Mouse (Mus musculus): ENCODE results near the gene Ctsh. TPM values are rescaled to one million over a fixed set of nuclear protein-coding genes. Genes with fewer than 3 reads are reported as not detected.

Ctsh gene
- polyA plus RNA-seq, 1 experiment from 2014 or later: 8.9 TPM

GRCm38 (mm10) chr9:90113651-90114566 lies 60.0 kb downstream of the Ctsh start:
- under 1% methylated on average over 82 of the region's 82 CpGs for WGBS
- Histone ChIP-seq H3K27me3 (ENCODE audit: control insufficient read depth, insufficient read depth, low read length) (no peaks in the 10 kb centered on the region), H3K4me3 (ENCODE audit: low read depth, low read length) (peak overlapping the region; percentile 94), H3K4me1 (ENCODE audit: control insufficient read depth, insufficient read depth, low read length) (no peaks in the 10 kb centered on the region), H3K27ac (replicated peaks; ENCODE audit: low read depth, low read length) (peak overlapping the region; percentile 97), H3K4me2 (ENCODE audit: low read depth, low read length) (peak overlapping the region; percentile 72), H3K36me3 (replicated peaks; ENCODE audit: control insufficient read depth, insufficient read depth, low read depth, low read length) (no peaks in the 10 kb centered on the region), H3K9me3 (replicated peaks; ENCODE audit: control insufficient read depth, low read length) (no peaks in the 10 kb centered on the region), H3K9ac (replicated peaks; ENCODE audit: low read length) (peak overlapping the region; percentile 98)
- DNase-seq (ENCODE audit: low spot score) (peak; percentile 88), ATAC-seq (replicated peaks; ENCODE audit: insufficient number of reproducible peaks, low FRiP score, low TSS enrichment, low read depth) (peak; percentile 74)

DNA sequence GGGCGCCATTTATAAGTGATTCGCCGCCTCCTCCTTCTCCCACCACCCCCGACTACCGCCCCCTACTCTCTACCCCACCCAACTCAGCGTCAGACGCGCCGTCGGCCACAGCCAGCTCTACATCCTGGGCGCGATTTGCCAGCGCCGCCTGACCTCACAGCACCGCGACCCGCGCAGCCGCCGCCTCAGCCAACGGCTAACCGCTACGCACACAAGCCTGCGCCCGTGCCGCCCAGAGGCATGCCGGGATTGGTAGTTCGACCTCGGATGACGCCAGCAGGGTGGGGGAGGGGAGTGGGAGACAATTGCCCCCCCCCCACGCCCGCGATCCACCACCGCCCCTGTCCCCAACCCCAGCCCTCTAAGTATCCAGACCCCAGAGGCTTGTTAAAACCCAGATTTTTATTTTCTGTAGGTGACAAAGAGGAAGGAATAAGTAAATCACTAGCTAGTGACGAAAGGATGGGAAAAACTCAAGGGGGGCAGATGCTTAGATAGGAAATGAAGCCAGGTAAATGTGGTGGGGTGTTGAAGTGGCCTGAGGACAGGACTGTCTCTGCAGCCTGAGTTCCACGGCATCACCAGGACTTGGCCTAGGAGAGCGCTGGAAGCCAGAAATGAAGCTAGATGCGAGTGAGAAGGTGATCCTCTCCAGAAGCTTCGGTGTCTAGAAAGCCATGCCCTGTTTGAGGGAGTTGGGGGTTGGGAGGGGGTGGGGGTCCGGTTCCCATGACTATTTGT lies 60.8 kb downstream of the Ctsh start, which contains the start of gene Morf4l1:
TSS of gene Morf4l1 (minus strand) at position 208 of the 741 bp plus-strand sequence.
- Histone ChIP-seq H3K9me3 (replicated peaks; ENCODE audit: control insufficient read depth, low read length) (no peaks in the 10 kb centered on the region), H3K9ac (replicated peaks; ENCODE audit: low read length) (peak within 1 kb of the TSS; percentile 98), H3K27ac (replicated peaks; ENCODE audit: low read depth, low read length) (peak within 1 kb of the TSS; percentile 97), H3K4me1 (ENCODE audit: control insufficient read depth, insufficient read depth, low read length) (no peaks in the 10 kb centered on the region), H3K4me3 (ENCODE audit: low read depth, low read length) (peak within 1 kb of the TSS; percentile 94), H3K36me3 (replicated peaks; ENCODE audit: control insufficient read depth, insufficient read depth, low read depth, low read length) (no peaks in the 10 kb centered on the region), H3K4me2 (ENCODE audit: low read depth, low read length) (peak within 1 kb of the TSS; percentile 72), H3K27me3 (ENCODE audit: control insufficient read depth, insufficient read depth, low read length) (no peaks in the 10 kb centered on the region)
- DNase-seq (ENCODE audit: low spot score) (peak; percentile 98), ATAC-seq (replicated peaks; ENCODE audit: insufficient number of reproducible peaks, low FRiP score, low TSS enrichment, low read depth) (peak; percentile 99)
- WGBS: 1% methylated on average over 36 of the region's 40 CpGs

- Histone ChIP-seq H3K9ac (replicated peaks; ENCODE audit: low read length) (peak overlapping the region; percentile 60), H3K4me1 (ENCODE audit: control insufficient read depth, insufficient read depth, low read length) (no peaks in the 10 kb centered on the region), H3K4me3 (ENCODE audit: low read depth, low read length) (peak overlapping the region; percentile 94), H3K27me3 (ENCODE audit: control insufficient read depth, insufficient read depth, low read length) (no peaks in the 10 kb centered on the region), H3K36me3 (replicated peaks; ENCODE audit: control insufficient read depth, insufficient read depth, low read depth, low read length) (no peaks in the 10 kb centered on the region), H3K9me3 (replicated peaks; ENCODE audit: control insufficient read depth, low read length) (no peaks in the 10 kb centered on the region), H3K27ac (replicated peaks; ENCODE audit: low read depth, low read length) (no peak overlapping the region), H3K4me2 (ENCODE audit: low read depth, low read length) (peak overlapping the region; percentile 53)
- no peak for DNase-seq (ENCODE audit: low spot score)
- ATAC-seq (replicated peaks; ENCODE audit: insufficient number of reproducible peaks, low FRiP score, low TSS enrichment, low read depth): no peak
These were observed 61.4 kb downstream of the Ctsh start for GRCm38 (mm10) chr9:90115308-90115700.

DNA sequence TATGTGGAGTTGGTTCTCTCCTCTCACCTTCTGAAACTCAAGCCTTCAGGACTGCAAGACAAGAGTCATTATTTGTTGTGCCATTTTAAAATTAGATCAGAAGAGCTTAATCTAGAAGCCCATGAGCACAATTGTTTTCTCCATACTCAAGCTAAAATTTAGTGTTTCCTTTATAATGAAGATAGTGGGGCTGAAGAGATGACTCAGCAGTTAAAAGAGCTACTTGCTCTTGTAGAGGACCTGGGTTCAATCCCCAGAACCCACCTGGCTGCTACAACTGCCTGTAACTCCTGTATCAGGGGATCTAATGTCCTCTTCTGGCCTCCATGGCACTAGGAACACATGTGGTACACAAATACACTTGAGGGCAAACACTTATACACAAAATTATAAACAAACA lies 63.3 kb downstream of the Ctsh start:
- H3K27me3 ChIP-seq (ENCODE audit: control insufficient read depth, insufficient read depth, low read length): no peaks in the 10 kb centered on the region
- H3K4me1 ChIP-seq (ENCODE audit: control insufficient read depth, insufficient read depth, low read length): no peaks in the 10 kb centered on the region
- H3K9me3 ChIP-seq (replicated peaks; ENCODE audit: control insufficient read depth, low read length): no peaks in the 10 kb centered on the region
- H3K4me3 ChIP-seq (ENCODE audit: low read depth, low read length): no peak overlapping the region
- H3K27ac ChIP-seq (replicated peaks; ENCODE audit: low read depth, low read length): no peak overlapping the region
- H3K9ac ChIP-seq (replicated peaks; ENCODE audit: low read length): no peak overlapping the region
- H3K36me3 ChIP-seq (replicated peaks; ENCODE audit: control insufficient read depth, insufficient read depth, low read depth, low read length): no peaks in the 10 kb centered on the region
- no peak overlapping the region for H3K4me2 ChIP-seq (ENCODE audit: low read depth, low read length)
- DNase-seq (ENCODE audit: low spot score): no peak
- ATAC-seq (replicated peaks; ENCODE audit: insufficient number of reproducible peaks, low FRiP score, low TSS enrichment, low read depth): no peak

GRCm38 (mm10) chr9:90122246-90122740 lies 68.3 kb downstream of the Ctsh start:
- no peaks in the 10 kb centered on the region for H3K36me3 ChIP-seq (replicated peaks; ENCODE audit: control insufficient read depth, insufficient read depth, low read depth, low read length)
- no peaks in the 10 kb centered on the region for H3K9me3 ChIP-seq (replicated peaks; ENCODE audit: control insufficient read depth, low read length)
- WGBS: 77% methylated on average over 4 of the region's 4 CpGs
- no peak overlapping the region for H3K4me3 ChIP-seq (ENCODE audit: low read depth, low read length)
- H3K9ac ChIP-seq (replicated peaks; ENCODE audit: low read length): no peak overlapping the region
- DNase-seq (ENCODE audit: low spot score) (no peak), ATAC-seq (replicated peaks; ENCODE audit: insufficient number of reproducible peaks, low FRiP score, low TSS enrichment, low read depth) (no peak)
- H3K4me2 ChIP-seq (ENCODE audit: low read depth, low read length): no peak overlapping the region
- no peaks in the 10 kb centered on the region for H3K4me1 ChIP-seq (ENCODE audit: control insufficient read depth, insufficient read depth, low read length)
- H3K27me3 ChIP-seq (ENCODE audit: control insufficient read depth, insufficient read depth, low read length): no peaks in the 10 kb centered on the region
- H3K27ac ChIP-seq (replicated peaks; ENCODE audit: low read depth, low read length): no peak overlapping the region

- Histone ChIP-seq H3K36me3 (replicated peaks; ENCODE audit: control insufficient read depth, insufficient read depth, low read depth, low read length) (no peaks in the 10 kb centered on the region), H3K27me3 (ENCODE audit: control insufficient read depth, insufficient read depth, low read length) (no peaks in the 10 kb centered on the region), H3K9ac (replicated peaks; ENCODE audit: low read length) (no peak overlapping the region), H3K4me2 (ENCODE audit: low read depth, low read length) (no peak overlapping the region), H3K4me3 (ENCODE audit: low read depth, low read length) (no peak overlapping the region), H3K27ac (replicated peaks; ENCODE audit: low read depth, low read length) (no peak overlapping the region), H3K4me1 (ENCODE audit: control insufficient read depth, insufficient read depth, low read length) (no peaks in the 10 kb centered on the region), H3K9me3 (replicated peaks; ENCODE audit: control insufficient read depth, low read length) (no peaks in the 10 kb centered on the region)
- WGBS: 34% methylated on average over 11 of the region's 11 CpGs
- DNase-seq (ENCODE audit: low spot score) (no peak), ATAC-seq (replicated peaks; ENCODE audit: insufficient number of reproducible peaks, low FRiP score, low TSS enrichment, low read depth) (peak; percentile 61; the same call in 1 of the 2 replicates)
These were observed 70.4 kb downstream of the Ctsh start for GRCm38 (mm10) chr9:90124156-90124872.

DNA sequence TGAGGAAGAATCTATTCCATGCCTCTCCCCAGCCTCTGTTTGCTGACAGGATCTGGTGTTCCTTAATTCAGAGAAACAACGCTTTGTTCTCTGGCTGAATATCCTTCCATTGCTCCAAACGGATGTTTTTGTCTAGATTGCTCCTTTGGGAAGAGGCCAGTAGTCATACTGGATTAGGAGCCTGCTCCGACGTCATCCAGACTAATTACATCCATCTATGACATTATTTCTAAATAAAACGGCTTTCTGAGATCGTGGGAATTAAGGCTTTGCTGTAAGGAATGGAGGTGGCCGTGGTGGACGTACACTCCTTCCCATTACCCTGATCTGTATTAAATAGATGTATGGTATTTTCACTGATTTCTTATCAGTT lies 70.9 kb downstream of the Ctsh start:
- DNase-seq (ENCODE audit: low spot score): peak; percentile 19
- 36% methylated on average over 8 of the region's 8 CpGs for WGBS

More for the DNA sequence above, 70.9 kb downstream of the Ctsh start:
- Histone ChIP-seq H3K4me3 (ENCODE audit: low read depth, low read length) (no peak overlapping the region), H3K9me3 (replicated peaks; ENCODE audit: control insufficient read depth, low read length) (no peaks in the 10 kb centered on the region), H3K27ac (replicated peaks; ENCODE audit: low read depth, low read length) (no peak overlapping the region), H3K27me3 (ENCODE audit: control insufficient read depth, insufficient read depth, low read length) (no peaks in the 10 kb centered on the region), H3K36me3 (replicated peaks; ENCODE audit: control insufficient read depth, insufficient read depth, low read depth, low read length) (no peaks in the 10 kb centered on the region), H3K9ac (replicated peaks; ENCODE audit: low read length) (no peak overlapping the region), H3K4me2 (ENCODE audit: low read depth, low read length) (no peak overlapping the region), H3K4me1 (ENCODE audit: control insufficient read depth, insufficient read depth, low read length) (no peaks in the 10 kb centered on the region)
- no peak for ATAC-seq (replicated peaks; ENCODE audit: insufficient number of reproducible peaks, low FRiP score, low TSS enrichment, low read depth)
